9 mouse cellular contexts compared by ENCODE assay signal in the genomic region with DNA sequence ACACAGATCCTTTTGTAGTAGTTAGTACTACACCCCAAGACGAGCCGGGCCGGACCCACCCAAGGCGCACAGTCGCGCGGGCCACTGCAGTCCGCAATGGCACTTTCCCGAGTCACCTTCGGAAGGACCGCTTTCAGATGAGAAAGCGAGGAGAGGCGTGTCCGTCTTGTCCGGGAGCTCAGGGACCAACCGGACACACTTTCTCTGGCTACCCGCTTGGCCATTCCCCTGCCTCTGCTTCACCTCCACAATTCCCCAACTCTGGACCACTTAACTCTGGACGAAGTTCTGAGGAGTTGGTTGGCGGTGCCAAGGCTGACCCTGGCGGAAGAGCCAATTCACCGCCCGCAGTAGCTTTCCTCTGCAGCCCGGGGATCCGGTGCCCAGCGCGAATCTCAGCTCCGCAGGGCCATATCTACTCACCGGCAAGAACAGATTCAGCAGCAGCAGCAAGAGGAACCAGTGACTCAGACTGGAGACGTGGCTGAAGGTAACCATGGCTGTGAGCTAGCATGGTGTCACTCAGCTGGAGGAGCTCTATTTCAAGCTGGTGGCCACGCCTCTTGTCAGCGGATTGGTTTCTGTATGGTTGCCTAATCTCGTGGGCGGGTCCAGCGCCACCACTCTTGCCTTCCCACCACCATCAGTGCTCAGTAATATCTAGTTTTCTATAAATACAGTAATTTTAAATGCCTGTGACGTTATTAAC. TPM values are rescaled to one million over a fixed set of nuclear protein-coding genes. Genes with fewer than 3 reads are reported as not detected.
DNase-seq lines count a peak whose midpoint lies in the region; ATAC-seq lines count a peak whose summit lies in the region.
"Had no signal": no experiment of that assay in that cellular context is flagged by ENCODE, and none has a peak within 500 bp of the region (broad histone marks: within the 10 kb centered on the region; RNA-seq: fewer than 3 reads in every experiment).

A gene (minus strand): TSS at position 514 of the 709 bp plus-strand sequence.

- peak within 1 kb of the TSS; percentile 30 for H3K4me3 ChIP-seq in embryonic facial prominence, embryonic 11.5 days (ENCODE audit: low read depth, low read length)
- peak within 1 kb of the TSS; percentile 35 for H3K4me3 ChIP-seq in midbrain, embryonic 11.5 days (ENCODE audit: low read depth, low read length)

- ATAC-seq in embryonic facial prominence, embryonic 11.5 days (replicated peaks; ENCODE audit: insufficient number of reproducible peaks, low FRiP score, low TSS enrichment, low read depth) = peak; percentile 83
- peak; percentile 78 for ATAC-seq in midbrain, embryonic 11.5 days (ENCODE audit: low FRiP score)

- WGBS in embryonic facial prominence, embryonic 11.5 days = 3% methylated on average over 35 of the region's 35 CpGs
- WGBS in midbrain, embryonic 11.5 days = 5% methylated on average over 35 of the region's 35 CpGs

- no peaks in the 10 kb centered on the region for H3K9me3 ChIP-seq in embryonic facial prominence, embryonic 11.5 days (replicated peaks; ENCODE audit: control insufficient read depth, low read length)
- no peaks in the 10 kb centered on the region for H3K9me3 ChIP-seq in midbrain, embryonic 11.5 days (ENCODE audit: control insufficient read depth, low read length)
- H3K9me3 ChIP-seq: G1E had no signal

- no peak within 1 kb of the TSS for H3K27ac ChIP-seq in embryonic facial prominence, embryonic 11.5 days (replicated peaks; ENCODE audit: low read depth, low read length)
- H3K27ac ChIP-seq in midbrain, embryonic 11.5 days (ENCODE audit: low read depth, low read length) = no peak within 1 kb of the TSS

- peak; percentile 14 to 31 for DNase-seq in cerebellum, adult 18-20 months
- DNase-seq in cerebellum, adult 11 months = no peak
- DNase-seq in embryonic facial prominence, embryonic 11.5 days (ENCODE audit: low spot score) = peak; percentile 82
- peak; percentile 98 for DNase-seq in heart, adult 11 months
- peak; percentile 74 for DNase-seq in kidney, adult 11 months
- DNase-seq in left cerebral cortex, postnatal 4 days = peak; percentile 47
- DNase-seq in midbrain, embryonic 11.5 days (ENCODE audit: low spot score, missing footprints) = peak; percentile 91
- DNase-seq in spleen, adult 12 weeks (ENCODE audit: low spot score) = peak; percentile 35

- no peak within 1 kb of the TSS for H3K9ac ChIP-seq in embryonic facial prominence, embryonic 11.5 days (replicated peaks; ENCODE audit: low read length)
- H3K9ac ChIP-seq in midbrain, embryonic 11.5 days (ENCODE audit: low read length) = no peak within 1 kb of the TSS; the same call in 1 of the 2 replicates

- peak within 1 kb of the TSS; percentile 74 for H3K4me2 ChIP-seq in embryonic facial prominence, embryonic 11.5 days (ENCODE audit: low read depth, low read length)
- peak within 1 kb of the TSS; percentile 80 for H3K4me2 ChIP-seq in midbrain, embryonic 11.5 days

- H3K27me3 ChIP-seq in embryonic facial prominence, embryonic 11.5 days (ENCODE audit: control insufficient read depth, insufficient read depth, low read length) = no peaks in the 10 kb centered on the region
- no peaks in the 10 kb centered on the region for H3K27me3 ChIP-seq in midbrain, embryonic 11.5 days (ENCODE audit: control insufficient read depth, insufficient read depth, low read length)

- intact Hi-C loops in left cerebral cortex, postnatal 4 days (cut with DNase I) = loop anchor here (5.0 kb wide), 1 partner anchor 38 kb away; a partner anchor contains a TSS

- H3K4me1 ChIP-seq in embryonic facial prominence, embryonic 11.5 days (ENCODE audit: control insufficient read depth, insufficient read depth, low read length) = peaks cover 2% of the 10 kb centered on the region; the same call in 1 of the 2 replicates
- H3K4me1 ChIP-seq in midbrain, embryonic 11.5 days (ENCODE audit: control insufficient read depth, insufficient read depth, low read length) = no peaks in the 10 kb centered on the region

- H3K36me3 ChIP-seq in embryonic facial prominence, embryonic 11.5 days (replicated peaks; ENCODE audit: control insufficient read depth, insufficient read depth, low read depth, low read length) = no peaks in the 10 kb centered on the region
- H3K36me3 ChIP-seq in midbrain, embryonic 11.5 days (ENCODE audit: control insufficient read depth, insufficient read depth, low read length) = no peaks in the 10 kb centered on the region
- H3K36me3 ChIP-seq: G1E had no signal

RNA-seq across cellular contexts. Expression of the gene that starts here (rescaled TPM):
- 0.43 and 0.59 TPM in 2 replicates for polyA plus RNA-seq in embryonic facial prominence, embryonic 11.5 days (2014; fragmentation: Nextera tagmentation; extraction: Ambion mirVana)
- total RNA-seq in left cerebral cortex, postnatal 4 days (2021) = 1 to 10 TPM; 2.1 to 2.9 TPM
- polyA plus RNA-seq in midbrain, embryonic 11.5 days (2014; fragmentation: Nextera tagmentation; extraction: Ambion mirVana) = 0.29 and 0.44 TPM in 2 replicates
- polyA plus RNA-seq: G1E had no signal

Comparison
In these comparisons a context has a peak if more than half of its experiments do, and no peak if none do; other contexts are left out.
1. Peak in DNase-seq, ATAC-seq, H3K4me3 ChIP-seq and H3K4me2 ChIP-seq in embryonic facial prominence, embryonic 11.5 days; RNA of the gene not detected or under 1 TPM.
2. Peak in DNase-seq, ATAC-seq, H3K4me3 ChIP-seq and H3K4me2 ChIP-seq in midbrain, embryonic 11.5 days; RNA of the gene not detected or under 1 TPM.